Mouse (Mus musculus) cortical plate, adult 2 months (tissue): ENCODE results near the gene Plscr4.

Experiments used
- CTCF ChIP-seq: fragments of 200-500 bp; IDR thresholded peaks from 2 replicates; pipeline ENCODE4 v1.5.1; 2011; ENCODE audit warnings: mild to moderate bottlenecking, control low read depth, low read length; ENCODE audit not compliant: insufficient read depth; ENCODE audit errors: extremely low read depth
- POLR2A ChIP-seq: fragments of 200-500 bp; IDR thresholded peaks from 2 replicates; pipeline ENCODE4 v1.6.1; 2011; ENCODE audit warnings: mild to moderate bottlenecking, low read length, control low read depth; ENCODE audit not compliant: insufficient read depth; ENCODE audit errors: extremely low read depth

DNA sequence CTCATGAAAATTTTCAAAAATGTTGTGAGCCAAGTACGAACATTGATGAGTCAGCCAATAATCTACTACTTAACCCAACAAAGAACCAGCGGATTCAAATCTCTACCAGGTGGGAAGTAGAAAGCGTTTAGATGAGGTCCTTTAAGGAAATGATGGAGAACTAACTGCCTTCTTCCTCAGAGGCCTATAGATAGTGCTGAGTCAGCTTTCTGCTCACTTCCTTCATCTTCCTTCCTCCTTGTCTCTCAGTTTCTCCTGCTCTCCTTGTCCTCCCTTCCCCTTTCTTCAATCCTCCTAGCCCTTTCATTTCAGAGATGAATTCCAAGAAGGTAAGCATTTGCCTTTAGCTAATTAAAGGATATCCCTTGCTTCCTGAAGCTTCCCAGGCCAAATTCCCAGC, 46.9 kb upstream of the Plscr4 start:
- TF ChIP-seq CTCF (no peak), POLR2A (no peak)
